Mouse (Mus musculus) mouse embryonic stem cell (cell line): Measurements from ENCODE around the gene Olfr805.

Experiments
- in situ Hi-C, 2 experiments: fragments of 300-500 bp; cut with MboI; formaldehyde crosslinking; loops; 1 replicate in 1 of 2; 3 replicates in 1 of 2; pipeline ENCODE4 v1.14.3; 2019 to 2020; ENCODE audit warnings: low sequenced_read_pairs in 2 of 2, low pct_unique_long_range_greater_than_20kb in 1 of 2, mixed read lengths in 1 of 2; ENCODE audit not compliant: unreplicated experiment in 1 of 2

Olfr805 gene

DNA sequence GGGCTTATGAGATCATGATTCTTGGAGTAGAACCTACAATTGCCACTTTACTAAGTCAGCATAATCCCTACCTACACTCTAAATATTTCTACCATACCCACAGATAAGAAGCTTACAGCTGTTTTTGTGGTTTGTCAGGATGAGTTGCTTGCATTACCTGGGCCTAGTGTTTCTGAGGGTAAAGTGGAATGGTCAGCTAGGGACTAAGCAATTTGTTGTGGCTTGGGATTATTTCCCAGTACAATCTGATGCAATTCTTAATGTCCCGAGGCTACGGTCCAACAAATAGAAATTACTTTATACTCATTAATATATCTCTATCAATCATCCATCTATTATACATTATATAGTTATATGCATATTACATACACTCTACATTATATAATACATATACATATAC, at the start of gene Olfr805:
Gene Olfr805, minus strand, starts transcription at position 101 of the 400 bp plus-strand sequence.
- in situ Hi-C loops: no loop called here

GRCm38 (mm10) chr10:129778123-129778522, 48.9 kb upstream of the Olfr805 start:
- in situ Hi-C loops: no loop called here

GRCm38 (mm10) chr10:129774338-129774737, 45.2 kb upstream of the Olfr805 start, which contains the start of gene Olfr809:
Olfr809 (plus strand) TSS chr10:129774638.
- in situ Hi-C loops: no loop called here

DNA sequence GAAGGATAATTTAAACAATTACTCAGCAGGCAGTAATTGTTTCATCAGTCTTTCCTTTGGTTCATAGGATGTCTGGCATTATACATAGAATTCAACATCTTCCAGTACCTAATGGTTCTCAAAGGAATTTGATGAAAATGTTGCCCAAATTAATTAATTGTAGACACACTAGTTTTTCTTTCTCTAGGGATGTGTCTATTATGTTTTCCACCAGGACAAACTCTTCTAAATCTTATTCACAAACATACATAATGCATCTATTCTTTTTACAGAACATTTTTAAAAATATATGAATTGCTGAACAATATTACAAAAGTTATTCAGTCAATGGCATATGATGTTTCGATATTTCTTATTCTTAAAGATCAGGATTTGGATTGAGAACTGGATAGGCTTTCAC, 36.0 kb upstream of the Olfr805 start, which contains the start of gene Olfr808:
Gene Olfr808, plus strand, starts transcription at position 301 of the 400 bp plus-strand sequence.
- in situ Hi-C loops: no loop called here

DNA sequence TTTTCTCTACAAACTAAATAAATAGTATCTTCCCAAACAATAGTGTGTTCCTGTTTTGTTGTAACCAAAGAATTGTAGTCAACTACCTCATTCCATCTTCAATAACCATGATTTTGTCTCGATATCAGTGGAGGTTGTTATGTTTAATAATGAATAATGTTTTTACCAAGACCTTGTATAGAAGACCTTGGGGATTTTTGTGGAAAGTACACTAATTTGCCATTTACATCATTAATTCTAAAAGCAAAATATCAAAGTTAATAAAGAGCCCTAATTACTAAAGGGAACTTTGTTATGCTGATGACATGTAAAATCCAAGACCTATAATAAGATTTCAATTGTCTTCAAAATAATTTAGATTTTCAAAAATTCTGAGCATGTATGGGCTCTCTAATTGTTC, 28.5 kb upstream of the Olfr805 start, which contains the start of gene Olfr807:
Gene Olfr807, minus strand, starts transcription at position 101 of the 400 bp plus-strand sequence.
- in situ Hi-C loops: no loop called here

DNA sequence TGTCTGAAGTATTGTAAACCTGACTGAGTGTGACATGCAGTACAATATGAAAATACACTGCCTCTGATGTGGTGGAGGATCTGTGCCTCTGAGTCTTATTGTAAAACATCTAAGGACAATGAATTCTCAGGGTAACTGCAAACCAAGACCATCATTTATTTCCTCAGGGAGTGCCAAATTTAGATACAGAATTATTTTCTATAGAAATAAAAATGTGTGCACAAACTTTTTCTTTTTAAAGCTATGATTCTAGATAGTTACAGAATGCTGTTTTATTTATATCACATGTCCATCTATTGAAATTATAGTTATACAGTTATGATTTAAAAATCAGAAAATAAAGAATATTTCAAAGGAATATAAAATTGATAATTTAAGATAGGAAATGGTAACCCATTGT, 12.6 kb upstream of the Olfr805 start, which contains the start of gene Olfr806:
Gene Olfr806, minus strand, starts transcription at position 101 of the 400 bp plus-strand sequence.
- in situ Hi-C loops: no loop called here

GRCm38 (mm10) chr10:129702910-129703309, 26.3 kb downstream of the Olfr805 start, which contains the start of gene Olfr804:
Olfr804 (plus strand) TSS chr10:129703210.
- in situ Hi-C loops: no loop called here

GRCm38 (mm10) chr10:129694186-129694585, 35.0 kb downstream of the Olfr805 start, which contains the start of gene Olfr803:
Olfr803 (minus strand) TSS chr10:129694286.
- in situ Hi-C loops: no loop called here

DNA sequence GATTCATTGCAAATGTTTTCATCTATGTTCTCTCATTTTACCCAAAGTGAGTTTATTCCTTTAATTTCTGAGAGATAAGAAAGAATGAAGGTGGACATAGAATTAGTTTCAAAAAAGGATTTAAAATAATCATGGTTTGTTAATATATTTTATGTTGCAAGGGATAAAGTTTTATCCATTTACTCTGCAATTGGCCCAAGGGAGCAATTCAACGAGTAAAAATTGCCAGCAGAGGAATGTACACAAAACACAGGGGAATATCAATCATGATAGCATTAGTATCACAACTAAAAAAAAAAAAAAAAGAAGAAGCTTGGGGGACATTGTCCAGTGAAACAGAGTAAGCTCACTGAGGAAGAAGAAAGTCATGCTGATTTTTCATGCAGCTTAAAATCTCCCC, 41.1 kb downstream of the Olfr805 start, which contains the start of gene Olfr802:
Gene Olfr802, minus strand, starts transcription at position 101 of the 400 bp plus-strand sequence.
- in situ Hi-C loops: no loop called here

DNA sequence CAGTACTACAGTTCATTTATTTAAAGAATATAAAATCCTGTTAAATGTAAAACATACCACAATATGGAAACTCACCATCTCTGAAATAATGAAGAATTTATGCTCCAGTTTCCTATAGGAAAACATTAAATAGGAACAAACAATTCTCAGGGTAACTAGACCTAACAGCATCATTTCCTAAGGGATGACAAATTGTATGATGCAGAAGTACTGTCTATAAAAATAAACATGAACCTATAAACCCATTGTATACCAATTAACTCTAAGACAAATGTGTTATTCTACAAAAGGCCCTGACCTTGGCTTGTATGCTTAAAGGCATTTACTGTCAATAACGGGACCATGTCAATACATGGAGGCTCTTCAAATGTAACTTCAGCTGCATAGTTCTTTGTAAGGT, 55.4 kb downstream of the Olfr805 start, which contains the start of gene Olfr801:
Gene Olfr801, minus strand, starts transcription at position 101 of the 400 bp plus-strand sequence.
- in situ Hi-C loops: no loop called here
